Mouse (Mus musculus) cerebellum, adult 2 months (tissue): ENCODE data around the gene Ift46. TPM values are rescaled to one million over a fixed set of nuclear protein-coding genes. Genes with fewer than 3 reads are reported as not detected.

ENCODE experiments used
- DNase-seq, 2 experiments: peaks; one replicate each; pipeline ENCODE4 v3.0.0; 2021
- H3K27ac ChIP-seq: fragments of 200-500 bp; 2 replicates; pipeline ENCODE4 v1.5.1; 2012; ENCODE audit warnings: low read length, control low read depth, inconsistent platforms; ENCODE audit not compliant: insufficient read depth
- H3K27me3 ChIP-seq: fragments of 200-500 bp; 2 replicates; pipeline ENCODE4 v1.6.1; 2012; ENCODE audit warnings: inconsistent platforms, mild to moderate bottlenecking, low read length, moderate library complexity; ENCODE audit not compliant: control insufficient read depth, insufficient read depth
- H3K4me1 ChIP-seq: fragments of 200-500 bp; 2 replicates; pipeline ENCODE4 v1.6.1; 2011; ENCODE audit warnings: low read length; ENCODE audit not compliant: control insufficient read depth, insufficient read depth
- H3K4me3 ChIP-seq: fragments of 200-500 bp; replicated peaks from 2 replicates; pipeline ENCODE3; 2011; ENCODE audit warnings: mild to moderate bottlenecking, low read depth, low read length, control low read depth; ENCODE audit not compliant: insufficient read depth
- CTCF ChIP-seq: fragments of 200-500 bp; IDR thresholded peaks from 2 replicates; pipeline ENCODE4 v1.5.1; 2011; ENCODE audit warnings: low read depth, mild to moderate bottlenecking, control low read depth, low read length, moderate library complexity, borderline replicate concordance; ENCODE audit not compliant: insufficient read depth
- POLR2A ChIP-seq: fragments of 200-500 bp; IDR thresholded peaks from 2 replicates; pipeline ENCODE4 v1.6.1; 2011; ENCODE audit warnings: low read length, control low read depth, borderline replicate concordance; ENCODE audit not compliant: insufficient read depth
- WGBS: fragments of 180-500 bp; shearing (Covaris S2); methylation state at CpG from one replicate; pipeline ENCODE4 v1.1.7; 2018; 5-methylcytosine and 5-hydroxymethylcytosine counted together
- polyA plus RNA-seq: library from polyadenylated mRNA; depleted of rRNA; stranded (reverse); fragments of >200 nt; gene quantifications from 2 replicates; pipeline ENCODE4 v1.2.3, GENCODE M21; 2012; rRNA removed

Gene Ift46
- polyA plus RNA-seq, 1 experiment, result 106 TPM

- no peak for TF ChIP-seq CTCF
- no peak for TF ChIP-seq POLR2A
- no peaks in the 10 kb centered on the region for H3K27me3 ChIP-seq
- no peak for DNase-seq
- H3K27ac ChIP-seq, result no peak overlapping the region; the same call in 1 of the 2 replicates
- H3K4me1 ChIP-seq, result no peaks in the 10 kb centered on the region
- H3K4me3 ChIP-seq, result no peak overlapping the region
- WGBS, result 65% methylated on average over 15 of the region's 15 CpGs
Observed at GRCm38 (mm10) chr9:44819920-44820827, 52.5 kb downstream of the Ift46 start.

GRCm38 (mm10) chr9:44826660-44827059 is 59.0 kb downstream of the Ift46 start:
- Histone ChIP-seq H3K4me1 (no peaks in the 10 kb centered on the region), H3K27me3 (no peaks in the 10 kb centered on the region), H3K27ac (no peak overlapping the region), H3K4me3 (no peak overlapping the region)
- TF ChIP-seq CTCF (no peak), POLR2A (no peak)
- DNase-seq, result no peak
- 91% methylated on average over 7 of the region's 7 CpGs for WGBS

GRCm38 (mm10) chr9:44828944-44829343 is 61.2 kb downstream of the Ift46 start:
- 96% methylated on average over 11 of the region's 11 CpGs for WGBS

GRCm38 (mm10) chr9:44830506-44830905 is 62.8 kb downstream of the Ift46 start:
- Histone ChIP-seq H3K4me1 (no peaks in the 10 kb centered on the region), H3K27me3 (no peaks in the 10 kb centered on the region), H3K27ac (no peak overlapping the region), H3K4me3 (no peak overlapping the region)
- WGBS, result 72% methylated on average over 2 of the region's 2 CpGs
- TF ChIP-seq POLR2A (no peak), CTCF (no peak)
- DNase-seq, result no peak

More at GRCm38 (mm10) chr9:44828944-44829343, 61.2 kb downstream of the Ift46 start:
- Histone ChIP-seq H3K4me1 (no peaks in the 10 kb centered on the region), H3K27me3 (no peaks in the 10 kb centered on the region), H3K27ac (no peak overlapping the region), H3K4me3 (no peak overlapping the region)
- TF ChIP-seq CTCF, result no peak
- TF ChIP-seq POLR2A, result no peak
- no peak for DNase-seq

GRCm38 (mm10) chr9:44832356-44832755 is 64.6 kb downstream of the Ift46 start:
- DNase-seq, result peak in 1 of 2 experiments; percentile 32
- no peaks in the 10 kb centered on the region for H3K4me1 ChIP-seq
- no peaks in the 10 kb centered on the region for H3K27me3 ChIP-seq
- no peak overlapping the region for H3K27ac ChIP-seq
- 49% methylated on average over 4 of the region's 4 CpGs for whole genome bisulfite sequencing
- TF ChIP-seq CTCF (no peak), POLR2A (no peak)
- H3K4me3 ChIP-seq, result no peak overlapping the region

- H3K27ac ChIP-seq, result no peak overlapping the region
- TF ChIP-seq POLR2A, result no peak
- TF ChIP-seq CTCF, result peak; percentile 74
- no peak overlapping the region for H3K4me3 ChIP-seq
- no peaks in the 10 kb centered on the region for H3K27me3 ChIP-seq
- 24% methylated on average over 7 of the region's 7 CpGs for WGBS
- peak; percentile 70 to 80 for DNase-seq
- no peaks in the 10 kb centered on the region for H3K4me1 ChIP-seq
Observed at GRCm38 (mm10) chr9:44836439-44836838, 68.7 kb downstream of the Ift46 start.

- DNase-seq, result peak in 1 of 2 experiments; percentile 39
- 75% methylated on average over 10 of the region's 10 CpGs for WGBS
- H3K27ac ChIP-seq, result no peak overlapping the region
- H3K4me3 ChIP-seq, result no peak overlapping the region
- no peaks in the 10 kb centered on the region for H3K27me3 ChIP-seq
- TF ChIP-seq CTCF (peak; percentile 58), POLR2A (no peak)
- no peaks in the 10 kb centered on the region for H3K4me1 ChIP-seq
Observed at GRCm38 (mm10) chr9:44841241-44841640, 73.5 kb downstream of the Ift46 start.

Other genes starting within 250 kb of the Ift46 start
- 0.08 and 0.20 TPM in 2 replicates for gene Cxcr5, start 206.0 kb upstream of the Ift46 start, polyA plus RNA-seq
- 41.8 TPM in 2 replicates for gene Ddx6, start 163.0 kb upstream of the Ift46 start, polyA plus RNA-seq
- not detected in 2 replicates for gene Treh, start 94.7 kb upstream of the Ift46 start, polyA plus RNA-seq
- 193 and 194 TPM in 2 replicates for gene Phldb1, start 32.7 kb upstream of the Ift46 start, polyA plus RNA-seq
- gene Arcn1, start 63 bp upstream of the Ift46 start, polyA plus RNA-seq, result 61.6 and 61.8 TPM in 2 replicates
- 203 and 229 TPM in 2 replicates for gene Tmem25, start 31.4 kb downstream of the Ift46 start, polyA plus RNA-seq
- gene Ttc36, start 35.2 kb downstream of the Ift46 start, polyA plus RNA-seq, result 0.67 and 1.1 TPM in 2 replicates
- 31.3 and 39.0 TPM in 2 replicates for gene Kmt2a, start 113.4 kb downstream of the Ift46 start, polyA plus RNA-seq
- gene Atp5l, start 152.8 kb downstream of the Ift46 start, polyA plus RNA-seq, result 989 and 996 TPM in 2 replicates
- gene Ube4a, start 197.7 kb downstream of the Ift46 start, polyA plus RNA-seq, result 34.7 and 37.4 TPM in 2 replicates
- not detected in 2 replicates for gene Cd3g, start 212.5 kb downstream of the Ift46 start, polyA plus RNA-seq
- 0.08 and 0.10 TPM in 2 replicates for gene Cd3d, start 213.9 kb downstream of the Ift46 start, polyA plus RNA-seq
- gene Cd3e, start 241.7 kb downstream of the Ift46 start, polyA plus RNA-seq, result 0.05 and 0.27 TPM in 2 replicates